Mouse (Mus musculus): Measurements from ENCODE around the gene Shh. TPM values are rescaled to one million over a fixed set of nuclear protein-coding genes. Genes with fewer than 3 reads are reported as not detected.

Shh gene
- 0.02 and 0.06 TPM in 2 replicates for polyA plus RNA-seq (2012; rRNA removed)

DNA sequence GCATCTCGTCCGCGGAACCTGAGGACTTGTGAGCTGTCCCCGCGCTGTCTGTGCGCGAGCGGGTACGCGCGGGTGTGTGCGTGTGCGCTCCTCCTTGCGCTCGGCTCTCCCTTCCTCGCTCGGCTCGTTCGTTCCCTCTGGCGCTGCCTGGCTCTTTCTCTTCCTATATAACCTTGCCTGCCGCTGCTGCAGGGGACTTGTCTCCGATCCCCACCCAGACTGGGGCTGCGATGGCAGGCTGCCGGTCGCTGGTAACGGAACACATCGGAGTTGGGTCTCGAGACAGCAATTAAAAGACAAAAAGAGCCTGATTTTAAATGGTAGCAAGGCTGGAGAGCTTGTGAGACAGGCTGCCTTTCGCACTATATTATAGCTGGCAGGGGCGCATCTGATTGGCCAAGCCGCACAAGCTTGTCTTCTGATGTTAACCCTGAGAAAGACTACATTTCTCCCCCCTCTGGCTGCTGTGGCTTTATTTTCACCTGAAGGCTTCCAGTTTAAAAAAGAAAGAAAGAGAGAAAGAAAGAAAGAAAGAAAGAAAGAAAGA is at the start of gene Shh:
Gene Shh (minus strand): TSS at position 497 of the 547 bp plus-strand sequence.

Other genes starting within 250 kb of the Shh start
- not detected in 2 replicates for gene Cnpy1, start 221.4 kb downstream of the Shh start, polyA plus RNA-seq (2012; rRNA removed)
- 8.3 and 10.2 TPM in 2 replicates for gene Rbm33, start 150.1 kb downstream of the Shh start, polyA plus RNA-seq (2012; rRNA removed)